Mouse (Mus musculus): Measurements from ENCODE around the gene Gmpr2. TPM values are rescaled to one million over a fixed set of nuclear protein-coding genes. Genes with fewer than 3 reads are reported as not detected.

Gene Gmpr2
- polyA plus RNA-seq, 1 experiment, result not detected

DNA sequence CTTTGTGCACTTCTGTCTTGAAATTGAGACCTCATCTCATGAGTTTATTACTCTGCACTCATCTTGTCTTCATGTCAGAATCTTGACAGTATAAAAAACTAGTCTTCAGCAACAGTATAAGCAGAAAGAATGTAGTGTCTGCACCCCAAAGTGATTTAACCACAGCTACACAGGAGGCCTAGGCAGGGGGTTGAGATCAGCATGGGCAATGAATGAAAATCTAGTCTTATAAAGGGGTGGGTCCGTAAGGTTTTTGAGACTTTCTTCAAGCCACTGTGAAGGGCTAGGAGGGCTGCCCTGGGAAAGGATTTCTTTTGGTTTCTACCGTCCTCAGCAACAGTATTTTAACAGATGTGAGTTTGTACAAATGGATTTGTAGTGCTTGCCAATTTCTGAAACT, 11.1 kb upstream of the Gmpr2 start:
- WGBS, result 24% methylated on average over 2 of the region's 2 CpGs
- H3K4me1 ChIP-seq (ENCODE audit: control insufficient read depth, insufficient read depth, low read length), result no peaks in the 10 kb centered on the region
- H3K4me3 ChIP-seq (ENCODE audit: insufficient read depth, low read depth, low read length), result no peak overlapping the region
- H3K27ac ChIP-seq (ENCODE audit: insufficient read depth, low read depth, low read length), result no peak overlapping the region
- no peak for TF ChIP-seq CTCF (IDR thresholded peaks at IDR 0.05; ENCODE audit: insufficient read depth, low read depth, low read length)
- no peak for TF ChIP-seq POLR2A (IDR thresholded peaks at IDR 0.05; ENCODE audit: insufficient read depth, low read depth, low read length)

GRCm38 (mm10) chr14:55671486-55671832, 282 bp upstream of the Gmpr2 start:
- under 1% methylated on average over 12 of the region's 12 CpGs for WGBS
- Histone ChIP-seq H3K4me1 (ENCODE audit: control insufficient read depth, insufficient read depth, low read length) (peaks cover 2% of the 10 kb centered on the region; the same call in 1 of the 2 replicates), H3K4me3 (ENCODE audit: insufficient read depth, low read depth, low read length) (peak overlapping the region; percentile 84), H3K27ac (ENCODE audit: insufficient read depth, low read depth, low read length) (peak overlapping the region; percentile 88)
- TF ChIP-seq POLR2A (IDR thresholded peaks at IDR 0.05; ENCODE audit: insufficient read depth, low read depth, low read length) (no peak), CTCF (IDR thresholded peaks at IDR 0.05; ENCODE audit: insufficient read depth, low read depth, low read length) (no peak)

DNA sequence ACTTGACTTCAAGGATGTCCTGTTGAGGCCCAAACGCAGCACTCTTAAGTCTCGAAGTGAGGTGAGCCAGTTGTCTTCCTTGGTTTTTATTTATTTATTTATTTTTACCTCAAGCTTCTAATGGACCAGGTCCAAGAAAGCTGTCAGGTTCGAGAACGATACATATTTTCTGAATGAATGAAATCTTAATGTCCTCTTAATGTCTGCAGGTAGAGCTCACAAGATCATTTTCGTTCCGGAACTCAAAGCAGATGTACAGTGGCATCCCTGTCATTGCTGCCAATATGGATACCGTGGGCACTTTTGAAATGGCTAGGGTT, 960 bp downstream of the Gmpr2 start:
- Histone ChIP-seq H3K4me1 (ENCODE audit: control insufficient read depth, insufficient read depth, low read length) (peaks cover 2% of the 10 kb centered on the region; the same call in 1 of the 2 replicates), H3K27ac (ENCODE audit: insufficient read depth, low read depth, low read length) (no peak overlapping the region), H3K4me3 (ENCODE audit: insufficient read depth, low read depth, low read length) (no peak overlapping the region)
- TF ChIP-seq CTCF (IDR thresholded peaks at IDR 0.05; ENCODE audit: insufficient read depth, low read depth, low read length) (no peak), POLR2A (IDR thresholded peaks at IDR 0.05; ENCODE audit: insufficient read depth, low read depth, low read length) (no peak)
- WGBS, result 74% methylated on average over 7 of the region's 7 CpGs

GRCm38 (mm10) chr14:55677615-55678014, 5.9 kb downstream of the Gmpr2 start:
- no peak overlapping the region for H3K27ac ChIP-seq (ENCODE audit: insufficient read depth, low read depth, low read length)
- TF ChIP-seq CTCF (IDR thresholded peaks at IDR 0.05; ENCODE audit: insufficient read depth, low read depth, low read length), result no peak
- no peak for TF ChIP-seq POLR2A (IDR thresholded peaks at IDR 0.05; ENCODE audit: insufficient read depth, low read depth, low read length)
- WGBS, result 82% methylated on average over 4 of the region's 4 CpGs
- H3K4me3 ChIP-seq (ENCODE audit: insufficient read depth, low read depth, low read length), result no peak overlapping the region
- H3K4me1 ChIP-seq (ENCODE audit: control insufficient read depth, insufficient read depth, low read length), result peaks cover 5% of the 10 kb centered on the region

GRCm38 (mm10) chr14:55681160-55682117, 9.7 kb downstream of the Gmpr2 start, which contains the start of gene Tinf2:
Tinf2 (minus strand) TSS chr14:55681820.
- under 1% methylated on average over 66 of the region's 66 CpGs for WGBS
- Histone ChIP-seq H3K27ac (ENCODE audit: insufficient read depth, low read depth, low read length) (no peak within 1 kb of the TSS), H3K4me1 (ENCODE audit: control insufficient read depth, insufficient read depth, low read length) (peaks cover 5% of the 10 kb centered on the region), H3K4me3 (ENCODE audit: insufficient read depth, low read depth, low read length) (peak within 1 kb of the TSS; percentile 60)
- TF ChIP-seq CTCF (IDR thresholded peaks at IDR 0.05; ENCODE audit: insufficient read depth, low read depth, low read length), result peak; percentile 86
- no peak for TF ChIP-seq POLR2A (IDR thresholded peaks at IDR 0.05; ENCODE audit: insufficient read depth, low read depth, low read length)

GRCm38 (mm10) chr14:55682118-55682493, 10.4 kb downstream of the Gmpr2 start:
- H3K4me1 ChIP-seq (ENCODE audit: control insufficient read depth, insufficient read depth, low read length), result peaks cover 5% of the 10 kb centered on the region
- 4% methylated on average over 3 of the region's 3 CpGs for WGBS
- H3K27ac ChIP-seq (ENCODE audit: insufficient read depth, low read depth, low read length), result no peak overlapping the region
- no peak for TF ChIP-seq POLR2A (IDR thresholded peaks at IDR 0.05; ENCODE audit: insufficient read depth, low read depth, low read length)
- no peak for TF ChIP-seq CTCF (IDR thresholded peaks at IDR 0.05; ENCODE audit: insufficient read depth, low read depth, low read length)
- H3K4me3 ChIP-seq (ENCODE audit: insufficient read depth, low read depth, low read length), result peak overlapping the region; percentile 60

DNA sequence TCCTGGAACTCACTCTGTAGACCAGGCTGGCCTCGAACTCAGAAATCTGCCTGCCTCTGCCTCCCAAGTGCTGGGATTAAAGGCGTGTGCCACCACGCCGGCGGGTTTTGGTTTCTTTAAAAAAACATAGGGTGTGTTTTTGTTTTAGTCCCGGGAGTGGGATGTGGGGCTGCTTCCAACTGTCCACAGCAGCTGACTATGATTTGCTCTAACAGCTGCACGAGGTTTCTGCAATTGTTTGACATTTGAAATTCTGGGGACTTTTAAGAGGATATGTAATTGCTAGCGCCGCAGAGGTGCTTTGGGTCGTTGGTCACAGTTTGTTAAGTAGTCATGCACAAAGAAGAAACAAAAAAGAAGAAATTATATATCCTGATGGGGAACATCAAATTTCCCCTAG, 17.7 kb downstream of the Gmpr2 start:
- Histone ChIP-seq H3K27ac (ENCODE audit: insufficient read depth, low read depth, low read length) (no peak overlapping the region), H3K4me1 (ENCODE audit: control insufficient read depth, insufficient read depth, low read length) (peaks cover 5% of the 10 kb centered on the region), H3K4me3 (ENCODE audit: insufficient read depth, low read depth, low read length) (no peak overlapping the region)
- no peak for TF ChIP-seq POLR2A (IDR thresholded peaks at IDR 0.05; ENCODE audit: insufficient read depth, low read depth, low read length)
- TF ChIP-seq CTCF (IDR thresholded peaks at IDR 0.05; ENCODE audit: insufficient read depth, low read depth, low read length), result no peak
- 77% methylated on average over 10 of the region's 10 CpGs for WGBS

GRCm38 (mm10) chr14:55697226-55697625, 25.5 kb downstream of the Gmpr2 start:
- 88% methylated on average over 4 of the region's 4 CpGs for WGBS
- Histone ChIP-seq H3K27ac (ENCODE audit: insufficient read depth, low read depth, low read length) (no peak overlapping the region), H3K4me1 (ENCODE audit: control insufficient read depth, insufficient read depth, low read length) (peaks cover 8% of the 10 kb centered on the region), H3K4me3 (ENCODE audit: insufficient read depth, low read depth, low read length) (no peak overlapping the region)
- TF ChIP-seq CTCF (IDR thresholded peaks at IDR 0.05; ENCODE audit: insufficient read depth, low read depth, low read length), result no peak
- no peak for TF ChIP-seq POLR2A (IDR thresholded peaks at IDR 0.05; ENCODE audit: insufficient read depth, low read depth, low read length)

DNA sequence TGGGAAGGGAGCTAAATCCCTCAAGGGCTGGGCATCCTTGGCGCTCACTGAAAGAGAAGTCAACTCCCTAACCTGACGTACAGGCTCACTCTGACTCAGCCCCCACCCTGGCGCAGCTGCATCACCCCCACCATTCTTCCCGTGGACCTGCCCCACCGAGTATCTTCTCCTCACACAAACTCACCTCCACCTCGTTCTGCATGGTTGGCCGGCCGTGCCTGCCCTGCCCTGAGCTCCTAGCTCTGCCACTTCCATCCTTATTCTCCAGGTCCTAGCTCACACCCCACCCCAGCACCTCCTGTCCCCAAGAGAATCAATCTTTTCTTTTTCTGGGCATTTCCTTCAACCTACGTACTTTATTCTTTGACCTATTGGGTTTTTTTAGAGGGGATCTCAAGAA, 29.4 kb downstream of the Gmpr2 start:
- 65% methylated on average over 9 of the region's 9 CpGs for WGBS
- Histone ChIP-seq H3K4me1 (ENCODE audit: control insufficient read depth, insufficient read depth, low read length) (peaks cover 3% of the 10 kb centered on the region; the same call in 1 of the 2 replicates), H3K4me3 (ENCODE audit: insufficient read depth, low read depth, low read length) (no peak overlapping the region), H3K27ac (ENCODE audit: insufficient read depth, low read depth, low read length) (no peak overlapping the region)
- TF ChIP-seq CTCF (IDR thresholded peaks at IDR 0.05; ENCODE audit: insufficient read depth, low read depth, low read length) (no peak), POLR2A (IDR thresholded peaks at IDR 0.05; ENCODE audit: insufficient read depth, low read depth, low read length) (no peak)
